Mouse (Mus musculus) B cell, adult 2 months (primary cell): ENCODE results near the gene Fyb2.

Source experiments
- DNase-seq, 2 experiments: peaks; one replicate each; pipeline ENCODE4 v3.0.0; 2022

Fyb2 gene

DNA sequence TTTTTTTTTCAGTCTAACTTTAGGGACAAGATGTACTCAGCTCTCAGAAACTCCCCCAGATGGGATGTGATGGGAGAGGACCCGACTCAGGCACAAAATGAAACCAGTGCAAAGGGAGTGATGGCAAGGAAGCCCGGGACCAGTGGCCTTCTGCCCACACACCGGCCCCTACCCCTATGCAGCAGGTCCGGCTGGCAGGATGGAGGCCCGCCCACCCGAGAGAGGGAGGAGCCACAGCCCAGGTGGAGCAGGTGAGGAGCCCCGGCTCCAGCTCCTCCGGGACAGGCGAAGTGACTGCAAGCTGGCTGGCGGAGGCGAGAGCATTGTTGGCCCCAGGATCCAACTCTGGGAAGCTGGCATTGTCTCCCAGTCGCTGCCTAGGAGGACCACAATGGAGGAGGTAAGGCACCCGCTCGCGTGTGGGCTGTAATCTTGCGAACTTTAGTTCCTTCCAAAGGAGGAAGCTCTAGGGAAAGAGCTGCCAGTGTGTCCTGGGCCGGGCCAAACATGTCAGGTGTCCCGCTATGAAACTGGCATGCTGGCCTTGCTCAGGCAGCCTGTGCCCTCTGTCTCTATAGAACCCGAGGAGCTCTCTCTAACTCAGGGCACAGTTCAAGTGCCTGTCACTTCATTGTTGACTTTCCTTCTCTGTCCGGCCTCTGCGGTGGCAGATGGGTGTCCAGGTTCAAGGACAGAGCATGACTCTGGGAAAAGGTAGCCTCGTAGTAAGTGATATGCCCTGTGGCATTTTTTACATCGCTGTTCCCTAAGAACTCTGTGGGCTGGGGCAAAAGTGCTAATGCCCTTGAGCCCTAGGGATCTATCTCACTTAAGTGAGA, at the start of gene Fyb2:
Gene Fyb2 (plus strand): TSS at position 166 of the 839 bp plus-strand sequence.
- no peak for DNase-seq

- no peak for DNase-seq
These were observed 48.9 kb upstream of the Fyb2 start for GRCm38 (mm10) chr4:104864397-104864796.

GRCm38 (mm10) chr4:104869581-104869980, 43.7 kb upstream of the Fyb2 start:
- no peak for DNase-seq

DNA sequence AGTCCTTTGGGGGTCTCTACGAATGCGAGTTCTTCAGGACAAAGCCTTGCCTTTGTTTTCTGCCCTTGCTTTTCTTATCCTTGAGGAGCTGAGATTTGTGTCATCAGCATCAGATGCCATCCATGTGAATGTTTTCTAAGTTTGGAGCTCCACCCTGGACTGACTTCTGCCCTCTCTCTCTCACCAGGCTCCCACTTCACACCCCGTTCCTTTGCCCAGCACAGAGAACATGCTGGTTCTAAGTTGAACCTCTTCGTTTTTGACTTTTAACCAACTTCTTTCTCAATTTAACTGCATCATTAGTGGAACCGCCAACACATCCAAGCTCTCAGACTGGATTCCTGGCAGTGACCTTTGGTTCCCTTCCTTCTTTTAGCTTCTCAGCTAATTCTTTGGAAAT, 43.1 kb upstream of the Fyb2 start:
- DNase-seq = no peak

GRCm38 (mm10) chr4:104875832-104876231, 37.4 kb upstream of the Fyb2 start:
- no peak for DNase-seq

- DNase-seq = no peak
These were observed 36.9 kb upstream of the Fyb2 start, which contains the start of gene C8a for GRCm38 (mm10) chr4:104876323-104876722. TSS of gene C8a (minus strand) at chr4:104876398.

GRCm38 (mm10) chr4:104887486-104887885, 25.8 kb upstream of the Fyb2 start:
- DNase-seq = no peak

DNA sequence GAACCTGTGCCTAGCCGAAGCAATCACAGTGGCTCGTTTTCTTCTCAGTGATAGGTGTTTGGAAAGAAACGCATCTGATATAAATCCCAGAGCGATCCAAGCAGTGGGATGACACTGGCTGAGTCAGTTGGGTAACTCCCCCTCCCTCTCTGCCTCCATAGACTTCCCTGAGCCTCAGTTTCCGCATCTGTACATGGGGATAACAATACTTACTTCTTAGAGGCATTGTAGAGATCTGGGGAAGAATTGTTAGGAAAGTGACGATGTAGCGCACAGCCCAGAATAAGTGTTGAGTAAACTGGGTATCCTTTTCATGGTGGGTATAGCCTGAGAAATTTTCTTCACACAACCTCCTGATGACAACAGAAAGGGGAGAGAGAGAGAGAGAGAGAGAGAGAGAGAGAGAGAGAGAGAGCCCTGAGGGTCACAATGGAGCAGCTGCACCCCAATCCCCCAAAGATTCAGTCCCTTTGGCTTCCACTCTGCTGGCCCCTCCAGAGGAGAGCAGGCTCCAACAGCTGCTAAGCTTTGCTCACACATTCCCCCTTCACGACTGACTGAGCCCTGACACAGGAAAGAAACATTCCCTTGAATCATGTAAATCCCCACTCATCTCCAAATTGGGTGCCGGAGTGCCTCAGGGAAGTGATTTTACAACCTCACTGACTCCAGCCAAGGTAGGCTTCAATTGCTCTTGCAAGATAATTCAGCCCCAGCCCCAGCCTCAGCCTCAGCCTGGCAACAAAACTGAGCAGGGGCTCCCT, 24.6 kb upstream of the Fyb2 start:
- no peak for DNase-seq

GRCm38 (mm10) chr4:104891708-104892107, 21.5 kb upstream of the Fyb2 start:
- no peak for DNase-seq

DNA sequence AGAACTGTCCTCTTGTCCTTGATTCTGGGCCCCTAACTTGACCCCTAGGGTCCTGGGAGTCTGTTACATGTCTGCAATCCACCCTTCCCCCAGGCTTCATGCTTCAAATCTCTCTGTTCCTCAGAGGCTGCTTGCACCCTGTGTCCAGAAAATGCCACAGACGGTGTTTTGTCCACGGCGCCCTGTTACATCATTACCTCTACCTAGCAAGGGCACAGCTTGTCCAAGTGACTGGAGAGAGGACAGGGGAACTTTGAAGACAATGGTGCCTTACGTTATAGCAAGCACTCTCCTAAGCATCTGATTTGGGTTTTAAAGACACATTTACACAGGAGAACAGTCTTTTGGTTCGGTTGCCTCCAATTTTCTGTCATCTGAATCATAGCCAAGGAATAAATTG, 19.7 kb upstream of the Fyb2 start:
- DNase-seq = no peak

- DNase-seq = peak; percentile 30 to 34
These were observed 19.1 kb upstream of the Fyb2 start for GRCm38 (mm10) chr4:104894004-104894734.

DNA sequence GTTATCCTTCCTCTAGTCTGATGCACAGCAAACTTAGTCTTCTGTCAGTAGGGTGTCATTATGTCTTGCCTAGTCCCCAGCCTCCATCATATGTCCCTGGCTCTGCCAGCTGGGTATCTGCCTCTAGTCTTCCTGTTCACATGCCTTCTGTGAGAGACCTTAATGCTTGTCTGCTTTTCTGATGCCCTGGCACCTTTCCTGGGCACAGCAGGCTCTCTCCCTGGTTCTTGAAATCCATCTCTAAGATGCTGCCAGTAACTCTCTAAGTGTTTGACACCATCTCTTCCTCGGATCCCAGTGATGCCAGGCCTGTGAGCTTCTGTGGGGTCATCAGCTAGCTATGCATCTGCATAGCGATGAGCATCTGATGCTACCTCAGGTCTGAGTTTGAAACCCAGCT, 10.4 kb upstream of the Fyb2 start:
- DNase-seq = no peak

DNA sequence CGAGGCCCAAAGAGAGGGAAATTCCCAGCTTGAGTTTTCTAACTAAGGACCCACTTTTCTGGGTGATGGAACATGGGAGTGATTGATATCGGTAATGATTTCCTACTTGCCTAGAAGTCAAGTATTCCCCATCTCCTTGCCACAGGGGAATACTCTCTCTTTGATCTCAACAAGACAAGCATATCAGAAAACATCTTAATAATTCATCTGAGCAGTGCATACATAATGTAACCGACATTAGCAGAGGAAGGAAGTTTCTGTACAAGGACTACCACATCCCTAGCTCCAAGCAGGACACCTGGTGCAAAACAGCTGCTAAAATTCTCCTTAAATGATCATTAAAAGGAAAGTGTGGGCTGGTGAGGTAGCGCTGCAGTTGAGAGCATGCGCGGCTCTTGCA, 8.2 kb upstream of the Fyb2 start:
- DNase-seq = no peak

GRCm38 (mm10) chr4:104911685-104912084, 1.6 kb upstream of the Fyb2 start:
- peak; percentile 51 to 53 for DNase-seq

- DNase-seq = no peak
These were observed 1.5 kb downstream of the Fyb2 start for GRCm38 (mm10) chr4:104914711-104915247.

- DNase-seq = no peak
These were observed 4.8 kb downstream of the Fyb2 start for GRCm38 (mm10) chr4:104918017-104918416.

GRCm38 (mm10) chr4:104925383-104925782, 12.1 kb downstream of the Fyb2 start:
- DNase-seq = no peak

- no peak for DNase-seq
These were observed 15.9 kb downstream of the Fyb2 start for GRCm38 (mm10) chr4:104929165-104929564.

DNA sequence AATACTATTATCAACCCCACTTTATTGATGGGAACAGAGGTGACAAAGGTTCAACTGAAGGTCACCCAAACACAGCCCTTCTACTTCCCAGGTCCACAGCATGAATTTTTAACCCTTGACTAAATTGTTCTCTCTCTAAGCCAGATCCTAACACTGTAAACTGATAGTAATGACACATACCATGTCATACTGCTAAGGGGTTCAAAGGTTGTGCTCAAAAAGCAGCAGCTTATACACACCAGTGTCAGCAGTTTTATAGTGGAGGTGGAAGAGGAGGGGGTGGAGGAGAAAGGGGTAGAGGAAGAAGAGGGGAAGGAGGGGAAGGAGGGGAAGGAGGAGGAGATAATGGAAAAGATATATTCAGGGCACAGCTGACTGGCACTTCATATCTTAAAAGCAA, 20.4 kb downstream of the Fyb2 start:
- no peak for DNase-seq

DNA sequence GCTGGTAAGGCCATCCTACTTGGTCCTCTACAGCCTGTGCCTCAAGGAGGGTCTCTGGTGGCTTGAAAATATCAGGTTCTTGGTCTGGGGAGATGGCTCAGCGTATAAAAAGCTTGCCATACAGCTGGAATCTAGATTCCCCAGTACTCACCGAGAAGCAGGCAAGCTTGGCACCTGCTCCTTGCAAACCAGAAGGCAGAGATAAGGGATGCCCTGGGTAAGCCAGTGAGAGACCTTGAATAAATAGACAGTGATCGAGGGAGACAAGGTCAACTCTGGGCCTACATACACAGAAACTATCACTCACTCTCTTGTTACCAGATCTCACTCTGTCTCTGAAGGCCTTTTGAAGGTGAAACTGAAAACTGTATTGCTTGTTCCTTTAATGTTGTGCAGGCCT, 21.7 kb downstream of the Fyb2 start:
- DNase-seq = no peak

DNA sequence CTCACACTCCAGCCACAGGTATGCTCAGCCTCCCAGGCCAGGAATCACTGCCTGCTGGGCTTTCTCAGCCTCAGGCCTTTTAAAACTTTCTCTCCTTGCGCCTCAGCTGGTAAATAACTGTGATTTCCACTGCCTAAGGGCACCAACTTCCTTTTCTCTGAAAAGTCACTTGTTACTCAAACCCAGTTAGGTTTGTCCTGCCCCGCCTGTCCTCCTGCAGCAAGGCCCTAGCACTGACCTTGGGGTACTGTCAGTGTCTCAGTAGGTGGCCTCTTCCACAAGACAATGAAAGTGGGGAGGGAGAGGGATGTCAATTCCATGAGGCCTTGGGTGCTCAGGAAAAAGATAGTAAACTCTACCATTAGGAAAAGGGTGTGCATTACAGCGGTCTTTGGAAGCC, 22.2 kb downstream of the Fyb2 start:
- DNase-seq = no peak

DNA sequence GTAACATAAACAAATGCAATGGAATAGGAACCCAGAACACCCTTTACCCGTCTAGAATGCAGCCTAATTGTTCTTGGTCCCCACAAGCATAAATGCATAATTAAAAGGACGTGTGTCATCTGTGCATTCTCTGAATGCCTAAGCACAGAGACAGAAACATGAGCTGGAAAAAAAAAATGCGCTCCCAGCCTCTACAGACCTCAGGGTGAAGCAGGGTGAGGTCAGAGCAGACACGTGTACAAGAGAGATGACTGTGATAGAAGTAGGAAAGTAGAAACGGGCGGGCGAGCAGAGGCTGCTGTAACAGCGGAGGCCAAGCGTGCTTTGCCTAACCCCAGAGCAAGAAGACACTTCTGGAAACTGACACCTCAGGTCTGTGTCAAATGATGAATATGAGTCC, 22.8 kb downstream of the Fyb2 start:
- DNase-seq = no peak

DNA sequence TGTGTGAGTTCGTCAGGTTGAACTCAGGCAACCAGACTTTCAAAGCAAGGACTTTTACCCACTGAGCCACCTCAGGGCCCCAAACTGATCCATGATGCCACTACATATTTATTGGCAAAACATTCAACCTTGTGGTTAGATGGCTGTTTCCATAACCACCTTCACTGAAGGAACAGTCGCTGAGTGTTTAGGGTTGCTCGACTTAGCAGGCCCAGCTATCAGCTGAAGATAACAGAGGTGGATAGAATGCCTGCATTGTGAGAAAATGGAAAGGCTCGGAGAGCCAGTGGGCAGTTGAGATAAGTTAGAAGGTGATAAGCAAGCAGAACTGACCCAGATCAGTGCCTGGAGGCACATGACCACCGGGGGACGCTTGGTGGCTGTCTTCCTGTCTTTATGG, 26.3 kb downstream of the Fyb2 start:
- no peak for DNase-seq
